Mouse (Mus musculus): ENCODE measurements around the gene Cdip1. TPM values are rescaled to one million over a fixed set of nuclear protein-coding genes. Genes with fewer than 3 reads are reported as not detected.
"Not testable (repeated sequence)": the region's sequence is repeated elsewhere in the genome, so short reads cannot be mapped to it uniquely, and the experiment has no call there.

Cdip1 gene
- 81.8 and 90.5 TPM in 2 replicates for polyA plus RNA-seq (2015; fragmentation: Nextera tagmentation; extraction: Ambion mirVana)

DNA sequence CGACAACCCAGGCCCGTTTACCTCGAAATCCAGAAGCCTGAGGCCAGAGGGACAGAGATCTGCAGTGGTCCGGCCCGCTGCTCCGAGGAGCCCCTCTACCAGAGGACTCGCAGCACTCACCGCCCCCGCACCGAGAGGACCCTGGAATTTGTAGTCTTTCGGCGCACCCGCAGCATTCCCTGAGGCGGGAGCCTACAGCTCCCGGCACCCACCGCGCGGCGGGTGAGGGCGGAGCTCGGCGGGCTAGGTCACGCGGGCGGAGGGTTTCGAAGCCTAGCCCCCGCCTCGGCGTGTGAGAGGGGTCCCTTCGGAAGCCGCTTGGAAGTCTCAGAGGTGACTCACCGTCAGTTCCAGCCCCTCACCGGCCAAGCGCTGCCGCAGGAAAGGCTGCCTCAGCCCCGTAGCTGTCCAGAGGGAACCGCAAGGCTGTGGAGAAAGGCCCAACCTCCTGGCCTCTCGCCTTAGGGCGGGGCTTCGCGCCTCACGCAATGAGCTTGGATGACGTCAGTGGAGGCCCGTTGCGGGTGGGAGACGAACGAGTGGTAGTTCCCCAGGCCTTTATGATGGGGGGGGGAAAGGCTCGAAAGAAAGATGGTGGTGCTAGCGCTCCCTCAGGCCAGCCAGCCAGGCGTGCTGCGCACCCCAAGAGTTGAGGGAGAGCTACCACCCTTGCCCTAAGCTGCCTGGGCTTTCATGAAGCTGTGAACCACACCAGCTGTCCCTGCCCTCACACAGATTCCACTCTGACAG lies at the start of gene Cdip1:
Gene Cdip1, minus strand, starts transcription at position 483 of the 750 bp plus-strand sequence.
- no peaks in the 10 kb centered on the region for H3K27me3 ChIP-seq
- peak within 1 kb of the TSS; percentile 98 for H3K27ac ChIP-seq
- no peaks in the 10 kb centered on the region for H3K36me3 ChIP-seq
- no peaks in the 10 kb centered on the region for H3K9me3 ChIP-seq
- peak; percentile 95 for ATAC-seq (ENCODE audit: insufficient number of reproducible peaks, low FRiP score, low TSS enrichment, low read depth)
- peak within 1 kb of the TSS; percentile 76 for H3K9ac ChIP-seq
- peak within 1 kb of the TSS; percentile 74 for H3K4me2 ChIP-seq
- WGBS: under 1% methylated on average over 51 of the region's 51 CpGs
- peak within 1 kb of the TSS; percentile 89 for H3K4me3 ChIP-seq
- H3K4me1 ChIP-seq: peaks cover 26% of the 10 kb centered on the region

DNA sequence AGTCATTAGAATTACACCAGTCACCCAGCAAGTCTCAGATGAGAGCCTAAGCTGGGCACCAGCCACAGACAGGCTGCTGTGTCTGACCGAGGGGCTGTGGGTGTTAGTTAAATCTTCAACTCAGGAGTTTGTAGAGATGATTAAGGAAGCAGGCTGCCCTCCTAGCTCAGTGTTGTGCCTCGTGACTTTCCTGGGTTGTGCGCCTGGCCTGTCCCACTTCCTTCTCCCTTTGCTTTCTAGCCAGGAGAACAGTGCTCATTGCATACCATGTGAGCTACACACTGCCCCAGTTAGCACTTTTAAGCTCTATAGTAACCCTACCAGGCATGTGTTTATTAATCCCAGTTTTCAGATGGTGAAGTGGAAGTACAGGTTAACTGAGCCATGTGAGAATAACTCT lies 49.5 kb upstream of the Cdip1 start:
- Histone ChIP-seq H3K27ac (no peak overlapping the region), H3K9me3 (no peaks in the 10 kb centered on the region), H3K27me3 (no peaks in the 10 kb centered on the region), H3K4me1 (no peaks in the 10 kb centered on the region), H3K9ac (no peak overlapping the region), H3K4me3 (no peak overlapping the region), H3K4me2 (no peak overlapping the region), H3K36me3 (no peaks in the 10 kb centered on the region)
- ATAC-seq (ENCODE audit: insufficient number of reproducible peaks, low FRiP score, low TSS enrichment, low read depth): no peak
- WGBS: 67% methylated on average over 3 of the region's 3 CpGs

DNA sequence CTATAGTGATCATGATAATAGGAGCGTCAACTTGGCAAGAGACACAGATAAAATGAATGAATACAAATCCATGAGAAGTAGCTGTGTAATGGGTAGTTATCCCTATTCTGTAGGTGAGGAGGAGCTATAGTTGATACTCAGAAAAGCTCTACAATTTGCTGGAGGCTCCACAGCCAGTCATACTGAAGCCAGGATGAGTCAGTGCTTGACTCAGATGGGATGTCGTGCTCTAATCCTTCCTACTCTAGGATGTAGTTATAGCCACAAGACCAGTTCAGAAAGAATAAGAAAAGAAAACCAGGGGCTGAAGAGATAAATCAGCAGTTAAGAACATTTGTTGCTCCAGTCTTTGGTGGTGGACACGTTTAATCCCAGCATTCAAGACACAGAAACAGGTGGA lies 47.5 kb upstream of the Cdip1 start:
- Histone ChIP-seq H3K27me3 (no peaks in the 10 kb centered on the region), H3K36me3 (no peaks in the 10 kb centered on the region), H3K9ac (no peak overlapping the region), H3K4me3 (no peak overlapping the region), H3K27ac (no peak overlapping the region), H3K9me3 (no peaks in the 10 kb centered on the region), H3K4me1 (no peaks in the 10 kb centered on the region), H3K4me2 (no peak overlapping the region)
- no peak for ATAC-seq (ENCODE audit: insufficient number of reproducible peaks, low FRiP score, low TSS enrichment, low read depth)
- 81% methylated on average over 3 of the region's 3 CpGs for WGBS

- 85% methylated on average over 3 of the region's 3 CpGs for WGBS
- no peak within 1 kb of the TSS for H3K9ac ChIP-seq
- no peak within 1 kb of the TSS for H3K4me3 ChIP-seq
- no peaks in the 10 kb centered on the region for H3K4me1 ChIP-seq
- H3K27ac ChIP-seq: no peak within 1 kb of the TSS
- no peaks in the 10 kb centered on the region for H3K9me3 ChIP-seq
- no peaks in the 10 kb centered on the region for H3K36me3 ChIP-seq
- ATAC-seq (ENCODE audit: insufficient number of reproducible peaks, low FRiP score, low TSS enrichment, low read depth): no peak
- no peak within 1 kb of the TSS for H3K4me2 ChIP-seq
- no peaks in the 10 kb centered on the region for H3K27me3 ChIP-seq
These were observed 45.1 kb upstream of the Cdip1 start, which contains the start of gene 4930562C15Rik for GRCm38 (mm10) chr16:4835191-4835590. TSS of gene 4930562C15Rik (plus strand) at chr16:4835416.

- no peaks in the 10 kb centered on the region for H3K9me3 ChIP-seq
- ATAC-seq (ENCODE audit: insufficient number of reproducible peaks, low FRiP score, low TSS enrichment, low read depth): no peak
- H3K9ac ChIP-seq: no peak overlapping the region
- no peaks in the 10 kb centered on the region for H3K4me1 ChIP-seq
- H3K36me3 ChIP-seq: no peaks in the 10 kb centered on the region
- no peak overlapping the region for H3K27ac ChIP-seq
- no peak overlapping the region for H3K4me2 ChIP-seq
- 73% methylated on average over 2 of the region's 2 CpGs for WGBS
- H3K4me3 ChIP-seq: no peak overlapping the region
- no peaks in the 10 kb centered on the region for H3K27me3 ChIP-seq
These were observed 43.8 kb upstream of the Cdip1 start for GRCm38 (mm10) chr16:4833858-4834257.

DNA sequence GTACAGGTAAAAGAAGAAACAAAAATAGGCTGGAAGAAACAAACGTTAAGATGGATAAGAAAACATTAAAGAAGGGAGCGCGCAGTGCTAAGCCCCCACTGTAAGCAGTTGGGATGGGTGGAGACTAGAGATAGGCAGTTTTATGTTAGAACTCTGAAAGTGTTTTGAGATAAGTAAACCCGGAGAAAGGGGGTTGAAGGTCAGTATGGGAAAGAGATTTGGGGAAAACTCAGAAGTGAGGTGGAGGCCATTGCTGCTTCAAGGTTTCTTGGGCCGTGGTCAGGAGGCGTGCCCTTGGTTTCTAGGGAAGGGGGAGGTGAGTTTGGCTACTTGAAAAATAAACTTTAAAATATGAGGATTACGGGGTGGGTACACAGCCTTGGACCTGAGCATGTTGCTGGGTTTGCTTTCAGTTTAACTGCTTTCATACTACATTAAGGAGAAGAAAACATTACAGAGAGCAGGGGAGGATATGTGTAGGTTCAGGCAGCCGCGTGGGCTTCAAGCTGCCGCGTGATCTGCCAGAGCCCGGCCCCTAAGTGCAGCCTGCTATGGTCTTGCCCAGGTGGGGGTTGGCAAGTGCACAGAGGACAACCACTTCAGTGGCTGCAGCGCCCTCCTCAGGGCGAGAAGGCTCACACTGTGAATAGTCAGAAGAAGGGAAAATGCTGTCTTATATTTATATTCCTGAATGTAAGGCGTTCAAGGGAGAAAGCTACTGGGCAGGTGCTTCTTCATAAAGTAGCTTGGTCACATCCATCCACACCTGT lies 41.7 kb upstream of the Cdip1 start:
- no peak overlapping the region for H3K4me3 ChIP-seq
- H3K4me1 ChIP-seq: no peaks in the 10 kb centered on the region
- 67% methylated on average over 15 of the region's 15 CpGs for WGBS
- no peak overlapping the region for H3K27ac ChIP-seq
- no peak for ATAC-seq (ENCODE audit: insufficient number of reproducible peaks, low FRiP score, low TSS enrichment, low read depth)
- H3K36me3 ChIP-seq: no peaks in the 10 kb centered on the region
- no peaks in the 10 kb centered on the region for H3K9me3 ChIP-seq
- H3K9ac ChIP-seq: no peak overlapping the region
- H3K27me3 ChIP-seq: no peaks in the 10 kb centered on the region
- H3K4me2 ChIP-seq: no peak overlapping the region

DNA sequence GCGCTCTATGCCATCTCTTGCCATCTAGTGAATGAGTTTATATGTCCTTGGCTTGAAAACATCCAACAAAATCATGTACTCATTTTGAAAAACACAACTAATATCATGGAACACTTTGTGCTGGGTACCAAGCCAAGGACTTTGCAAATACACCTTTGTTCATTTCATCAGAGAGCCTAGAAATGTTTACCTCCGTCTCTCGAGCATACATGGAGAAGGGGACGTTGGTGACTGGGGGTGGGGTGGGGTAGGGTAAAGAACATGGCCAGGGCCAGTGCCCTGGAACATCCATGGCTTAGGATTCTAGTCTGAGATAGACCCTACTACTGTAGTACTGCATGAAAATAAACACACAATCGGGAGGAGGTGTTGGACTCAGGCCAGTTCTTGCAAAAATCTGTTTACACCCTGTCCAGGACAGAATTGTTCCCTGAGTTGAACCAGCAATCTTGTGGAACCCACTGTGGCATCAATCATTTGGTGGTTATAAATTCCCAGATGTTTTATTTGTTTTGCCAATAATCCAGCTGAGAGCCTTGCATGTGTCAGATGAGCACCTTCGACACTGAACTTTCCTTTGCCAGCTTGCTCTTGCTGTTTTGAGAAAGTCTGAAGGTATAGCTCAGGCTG lies 39.3 kb upstream of the Cdip1 start:
- Histone ChIP-seq H3K4me3 (no peak overlapping the region), H3K36me3 (no peaks in the 10 kb centered on the region), H3K27ac (no peak overlapping the region), H3K9ac (no peak overlapping the region), H3K4me1 (no peaks in the 10 kb centered on the region), H3K27me3 (no peaks in the 10 kb centered on the region), H3K9me3 (no peaks in the 10 kb centered on the region), H3K4me2 (no peak overlapping the region)
- ATAC-seq (ENCODE audit: insufficient number of reproducible peaks, low FRiP score, low TSS enrichment, low read depth): no peak
- 76% methylated on average over 6 of the region's 6 CpGs for whole genome bisulfite sequencing

DNA sequence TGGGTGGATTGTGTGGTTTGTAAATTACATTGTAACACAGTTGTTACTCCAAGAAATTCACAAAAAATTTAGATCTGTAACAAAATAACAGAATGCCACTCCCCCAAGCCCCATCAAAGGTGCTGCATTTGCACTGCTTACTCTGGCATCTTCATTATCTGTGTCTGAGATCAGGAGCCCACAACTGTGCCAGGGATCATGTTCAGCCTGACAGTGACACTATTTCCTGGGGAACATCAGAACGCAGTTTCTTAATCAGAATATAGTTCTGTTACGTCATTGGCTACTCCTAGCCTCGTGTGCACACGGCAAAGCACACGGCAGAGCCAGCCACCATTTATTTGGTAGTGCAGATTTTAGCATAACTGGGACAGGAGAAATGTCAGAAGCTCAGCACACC lies 37.5 kb upstream of the Cdip1 start:
- WGBS: 85% methylated on average over 5 of the region's 5 CpGs
- H3K27me3 ChIP-seq: no peaks in the 10 kb centered on the region
- H3K4me3 ChIP-seq: no peak overlapping the region
- no peaks in the 10 kb centered on the region for H3K9me3 ChIP-seq
- no peaks in the 10 kb centered on the region for H3K4me1 ChIP-seq
- no peak overlapping the region for H3K27ac ChIP-seq
- no peak for ATAC-seq (ENCODE audit: insufficient number of reproducible peaks, low FRiP score, low TSS enrichment, low read depth)
- no peak overlapping the region for H3K9ac ChIP-seq
- no peaks in the 10 kb centered on the region for H3K36me3 ChIP-seq
- H3K4me2 ChIP-seq: no peak overlapping the region

- H3K36me3 ChIP-seq; H3K4me2 ChIP-seq; H3K4me1 ChIP-seq; H3K27ac ChIP-seq; H3K27me3 ChIP-seq; H3K9me3 ChIP-seq; H3K9ac ChIP-seq; ATAC-seq (ENCODE audit: insufficient number of reproducible peaks, low FRiP score, low TSS enrichment, low read depth); H3K4me3 ChIP-seq: not testable (repeated sequence)
- 76% methylated on average over 5 of the region's 5 CpGs for WGBS
These were observed 34.4 kb upstream of the Cdip1 start for GRCm38 (mm10) chr16:4824466-4824865.

DNA sequence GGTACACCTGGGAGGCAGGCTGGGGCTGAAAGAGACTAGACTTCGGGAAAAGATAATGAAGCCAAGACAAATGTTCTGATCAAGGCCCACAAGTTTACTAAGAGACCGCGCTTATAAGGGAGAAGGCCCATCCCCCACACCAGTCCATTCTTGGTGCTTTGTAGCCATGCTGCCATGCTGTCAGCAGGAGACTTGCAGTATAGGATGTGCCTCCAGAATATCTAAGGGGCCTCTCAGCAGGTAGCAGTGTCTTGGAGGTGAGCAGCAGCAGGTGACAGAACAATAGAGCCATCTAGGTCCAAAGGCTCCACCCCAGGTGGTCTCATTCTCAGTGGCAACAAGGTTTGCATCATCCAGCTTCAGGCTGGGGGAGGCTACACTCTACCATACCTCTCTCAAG lies 28.3 kb upstream of the Cdip1 start:
- Histone ChIP-seq H3K4me1 (no peaks in the 10 kb centered on the region), H3K9me3 (peaks cover 4% of the 10 kb centered on the region; the same call in 1 of the 2 replicates), H3K36me3 (no peaks in the 10 kb centered on the region), H3K4me2 (no peak overlapping the region), H3K4me3 (no peak overlapping the region), H3K27me3 (no peaks in the 10 kb centered on the region), H3K27ac (no peak overlapping the region), H3K9ac (no peak overlapping the region)
- no peak for ATAC-seq (ENCODE audit: insufficient number of reproducible peaks, low FRiP score, low TSS enrichment, low read depth)
- 87% methylated on average over 3 of the region's 3 CpGs for WGBS

DNA sequence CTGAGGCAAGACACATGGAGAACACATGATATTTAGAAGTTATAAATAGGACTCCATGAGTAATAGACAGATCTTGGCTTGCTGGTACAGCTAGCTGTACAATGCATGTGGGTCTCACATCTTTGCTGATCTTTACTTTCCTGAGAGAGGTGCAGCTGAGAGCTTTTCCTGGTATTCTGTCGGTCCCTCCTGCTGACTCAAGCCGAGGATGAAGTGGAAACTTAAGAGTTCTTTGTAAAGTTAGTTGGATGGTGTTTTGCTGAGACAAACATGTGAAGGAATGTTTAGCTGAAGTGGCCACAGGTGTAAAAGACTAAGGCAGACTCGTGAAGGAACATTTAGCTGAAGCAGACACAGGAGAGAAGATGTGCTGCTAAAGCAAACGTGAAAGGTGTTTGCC lies 6.5 kb upstream of the Cdip1 start:
- no peaks in the 10 kb centered on the region for H3K9me3 ChIP-seq
- H3K27ac ChIP-seq: no peak overlapping the region
- H3K4me3 ChIP-seq: no peak overlapping the region
- WGBS: 69% methylated on average over 4 of the region's 4 CpGs
- no peaks in the 10 kb centered on the region for H3K36me3 ChIP-seq
- no peak overlapping the region for H3K4me2 ChIP-seq
- no peak for ATAC-seq (ENCODE audit: insufficient number of reproducible peaks, low FRiP score, low TSS enrichment, low read depth)
- no peaks in the 10 kb centered on the region for H3K4me1 ChIP-seq
- no peaks in the 10 kb centered on the region for H3K27me3 ChIP-seq
- H3K9ac ChIP-seq: no peak overlapping the region

DNA sequence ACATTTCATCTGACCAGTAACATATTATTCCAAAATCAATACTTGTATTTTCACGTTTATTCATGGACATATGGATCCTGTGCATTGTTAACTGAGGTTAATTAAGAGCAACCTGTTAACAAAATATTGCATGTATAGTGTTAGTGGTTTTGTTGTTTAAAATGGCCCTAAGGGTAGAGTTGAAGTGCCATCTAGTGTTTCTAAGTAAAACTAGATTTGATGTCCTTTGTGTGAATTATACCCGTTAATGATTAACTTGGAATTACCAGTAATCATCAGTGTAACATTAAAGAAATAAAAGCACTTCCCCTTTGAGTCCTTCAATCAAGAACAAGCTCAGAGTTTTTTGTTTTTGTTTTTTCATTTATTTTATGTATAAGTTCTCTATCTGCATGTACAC lies 1.2 kb upstream of the Cdip1 start:
- Histone ChIP-seq H3K4me1 (peaks cover 21% of the 10 kb centered on the region), H3K27ac (peak overlapping the region; percentile 1; the same call in 1 of the 2 replicates), H3K9me3 (no peaks in the 10 kb centered on the region), H3K4me2 (no peak overlapping the region), H3K27me3 (no peaks in the 10 kb centered on the region), H3K36me3 (no peaks in the 10 kb centered on the region), H3K4me3 (no peak overlapping the region), H3K9ac (no peak overlapping the region)
- no peak for ATAC-seq (ENCODE audit: insufficient number of reproducible peaks, low FRiP score, low TSS enrichment, low read depth)
- 65% methylated on average over 2 of the region's 2 CpGs for WGBS

Data from limb, embryonic 15.5 days (tissue).